Mouse (Mus musculus) liver, embryonic 15.5 days (tissue): ENCODE measurements at regions not wholly inside any gene's neighbourhood (a gene's known extent, or its start where the extent isn't known, plus 50 kb on each side); places are given as distances from the start of the nearest gene placed in this dataset.

Experiments
- ATAC-seq: fragments of 200-750 bp; cut with Nextera tagmentation; 2 replicates; pipeline ENCODE4 v1.8.0; 2017; ENCODE audit warnings: moderate number of reproducible peaks, mild to moderate bottlenecking, moderate library complexity; ENCODE audit not compliant: insufficient read depth
- H3K27ac ChIP-seq: fragments of 300-500 bp; sonication (generic); replicated peaks from 2 replicates; pipeline ENCODE4 v1.5.1; 2015; ENCODE audit warnings: mild to moderate bottlenecking, inconsistent platforms
- H3K27me3 ChIP-seq: fragments of 300-500 bp; sonication (generic); 2 replicates; pipeline ENCODE4 v1.6.1; 2015; ENCODE audit warnings: mild to moderate bottlenecking, inconsistent platforms
- H3K36me3 ChIP-seq: fragments of 300-500 bp; sonication (generic); replicated peaks from 2 replicates; pipeline ENCODE4 v1.6.1; 2015; ENCODE audit warnings: moderate library complexity, mild to moderate bottlenecking, inconsistent platforms
- H3K4me1 ChIP-seq: fragments of 300-500 bp; sonication (generic); replicated peaks from 2 replicates; pipeline ENCODE4 v1.6.1; 2015; ENCODE audit warnings: inconsistent platforms
- H3K4me2 ChIP-seq: fragments of 300-500 bp; sonication (generic); 2 replicates; pipeline ENCODE4 v1.6.1; 2015; ENCODE audit warnings: moderate library complexity, mild to moderate bottlenecking, inconsistent platforms
- H3K4me3 ChIP-seq: fragments of 300-500 bp; sonication (generic); replicated peaks from 2 replicates; pipeline ENCODE4 v1.5.1; 2015; ENCODE audit warnings: mild to moderate bottlenecking, inconsistent platforms
- H3K9ac ChIP-seq: fragments of 300-500 bp; sonication (generic); 2 replicates; pipeline ENCODE4 v1.6.1; 2015; ENCODE audit warnings: moderate library complexity, mild to moderate bottlenecking, inconsistent platforms
- H3K9me3 ChIP-seq: fragments of 300-500 bp; sonication (generic); replicated peaks from 2 replicates; pipeline ENCODE4 v1.6.1; 2016; ENCODE audit warnings: inconsistent platforms
- WGBS: fragments of 180-500 bp; shearing (Covaris S2); methylation state at CpG from one replicate; pipeline ENCODE4 v1.1.7; 2015; ENCODE audit warnings: mixed read lengths; ENCODE audit not compliant: insufficient replicate concordance; 5-methylcytosine and 5-hydroxymethylcytosine counted together

- no peak for ATAC-seq
- H3K9me3 ChIP-seq, result 0 out of 2 replicates have a peak, but pooled peaks cover 2% of the 10 kb centered on the region
- H3K4me3 ChIP-seq, result no peak overlapping the region
- no peaks in the 10 kb centered on the region for H3K27me3 ChIP-seq
- no peaks in the 10 kb centered on the region for H3K36me3 ChIP-seq
- no peaks in the 10 kb centered on the region for H3K4me1 ChIP-seq
- H3K27ac ChIP-seq, result no peak overlapping the region
- no peak overlapping the region for H3K9ac ChIP-seq
- WGBS, result 56% methylated on average over 1 of the region's 1 CpGs
- no peak overlapping the region for H3K4me2 ChIP-seq
Observed at GRCm38 (mm10) chr5:103304975-103305374, 93.8 kb upstream of the Mapk10 start.

GRCm38 (mm10) chr5:103302744-103303143 lies 91.6 kb upstream of the Mapk10 start:
- no peaks in the 10 kb centered on the region for H3K36me3 ChIP-seq
- no peaks in the 10 kb centered on the region for H3K27me3 ChIP-seq
- H3K4me1 ChIP-seq, result no peaks in the 10 kb centered on the region
- no peak overlapping the region for H3K9ac ChIP-seq
- no peak overlapping the region for H3K4me2 ChIP-seq
- WGBS, result 71% methylated on average over 10 of the region's 10 CpGs
- H3K4me3 ChIP-seq, result no peak overlapping the region
- no peak overlapping the region for H3K27ac ChIP-seq
- no peak for ATAC-seq
- 0 out of 2 replicates have a peak, but pooled peaks cover 2% of the 10 kb centered on the region for H3K9me3 ChIP-seq

GRCm38 (mm10) chr5:103301303-103301702 lies 90.2 kb upstream of the Mapk10 start:
- Histone ChIP-seq H3K4me2 (no peak overlapping the region), H3K4me1 (no peaks in the 10 kb centered on the region), H3K9ac (no peak overlapping the region), H3K36me3 (no peaks in the 10 kb centered on the region), H3K9me3 (no peaks in the 10 kb centered on the region), H3K4me3 (no peak overlapping the region), H3K27ac (no peak overlapping the region), H3K27me3 (no peaks in the 10 kb centered on the region)
- no peak for ATAC-seq
- 67% methylated on average over 3 of the region's 3 CpGs for WGBS

GRCm38 (mm10) chr5:103293953-103294352 lies 82.8 kb upstream of the Mapk10 start:
- Histone ChIP-seq H3K4me3 (no peak overlapping the region), H3K4me1 (no peaks in the 10 kb centered on the region), H3K9me3 (no peaks in the 10 kb centered on the region), H3K27ac (no peak overlapping the region), H3K9ac (no peak overlapping the region), H3K27me3 (no peaks in the 10 kb centered on the region), H3K36me3 (no peaks in the 10 kb centered on the region), H3K4me2 (no peak overlapping the region)
- 59% methylated on average over 3 of the region's 3 CpGs for WGBS
- no peak for ATAC-seq

GRCm38 (mm10) chr5:103291691-103292090 lies 80.6 kb upstream of the Mapk10 start:
- Histone ChIP-seq H3K4me1 (no peaks in the 10 kb centered on the region), H3K4me3 (no peak overlapping the region), H3K36me3 (no peaks in the 10 kb centered on the region), H3K27me3 (no peaks in the 10 kb centered on the region), H3K4me2 (no peak overlapping the region), H3K27ac (no peak overlapping the region), H3K9ac (no peak overlapping the region), H3K9me3 (no peaks in the 10 kb centered on the region)
- ATAC-seq, result no peak
- 63% methylated on average over 9 of the region's 9 CpGs for WGBS

- 79% methylated on average over 8 of the region's 8 CpGs for WGBS
- H3K4me3 ChIP-seq, result no peak overlapping the region
- no peaks in the 10 kb centered on the region for H3K4me1 ChIP-seq
- H3K4me2 ChIP-seq, result no peak overlapping the region
- no peaks in the 10 kb centered on the region for H3K9me3 ChIP-seq
- no peak overlapping the region for H3K9ac ChIP-seq
- no peak overlapping the region for H3K27ac ChIP-seq
- no peaks in the 10 kb centered on the region for H3K27me3 ChIP-seq
- no peaks in the 10 kb centered on the region for H3K36me3 ChIP-seq
- no peak for ATAC-seq
Observed at GRCm38 (mm10) chr5:103291219-103291618, 80.1 kb upstream of the Mapk10 start.

- H3K27me3 ChIP-seq, result no peaks in the 10 kb centered on the region
- H3K9ac ChIP-seq, result no peak overlapping the region
- H3K4me2 ChIP-seq, result no peak overlapping the region
- no peaks in the 10 kb centered on the region for H3K4me1 ChIP-seq
- 64% methylated on average over 6 of the region's 6 CpGs for WGBS
- no peaks in the 10 kb centered on the region for H3K9me3 ChIP-seq
- H3K27ac ChIP-seq, result no peak overlapping the region
- H3K36me3 ChIP-seq, result no peaks in the 10 kb centered on the region
- no peak overlapping the region for H3K4me3 ChIP-seq
- ATAC-seq, result no peak
Observed at GRCm38 (mm10) chr5:103269206-103269605, 58.1 kb upstream of the Mapk10 start.

GRCm38 (mm10) chr5:103264903-103265302 lies 53.8 kb upstream of the Mapk10 start:
- WGBS, result 48% methylated on average over 2 of the region's 2 CpGs
- H3K4me3 ChIP-seq, result no peak overlapping the region
- ATAC-seq, result no peak
- no peaks in the 10 kb centered on the region for H3K4me1 ChIP-seq
- H3K4me2 ChIP-seq, result no peak overlapping the region
- no peaks in the 10 kb centered on the region for H3K27me3 ChIP-seq
- no peak overlapping the region for H3K27ac ChIP-seq
- H3K9me3 ChIP-seq, result no peaks in the 10 kb centered on the region
- no peak overlapping the region for H3K9ac ChIP-seq
- H3K36me3 ChIP-seq, result no peaks in the 10 kb centered on the region

- no peak for ATAC-seq
- WGBS, result 77% methylated on average over 10 of the region's 10 CpGs
- Histone ChIP-seq H3K4me2 (no peak overlapping the region), H3K9me3 (no peaks in the 10 kb centered on the region), H3K9ac (no peak overlapping the region), H3K36me3 (no peaks in the 10 kb centered on the region), H3K27ac (no peak overlapping the region), H3K4me3 (no peak overlapping the region), H3K27me3 (no peaks in the 10 kb centered on the region), H3K4me1 (no peaks in the 10 kb centered on the region)
Observed at GRCm38 (mm10) chr5:103261406-103261805, 50.3 kb upstream of the Mapk10 start.
